Mouse (Mus musculus) heart, adult 2 months (tissue): ENCODE measurements around the gene 1810009J06Rik.
"Not testable (repeated sequence)": the region's sequence is repeated elsewhere in the genome, so short reads cannot be mapped to it uniquely, and the experiment has no call there.

Experiments
- CTCF ChIP-seq: fragments of 200-600 bp; IDR thresholded peaks from 2 replicates; pipeline ENCODE4 v1.8.1; 2022; ENCODE audit warnings: antibody characterized with exemption, mild to moderate bottlenecking, moderate library complexity
- POLR2A ChIP-seq: fragments of 200-500 bp; IDR thresholded peaks from 2 replicates; pipeline ENCODE4 v1.6.1; 2011; ENCODE audit warnings: mild to moderate bottlenecking, low read depth, low read length, control low read depth; ENCODE audit not compliant: insufficient read depth

GRCm38 (mm10) chr6:40964454-40964853 is at the start of gene 1810009J06Rik:
- TF ChIP-seq POLR2A, CTCF: not testable (repeated sequence)
